Comparison of ENCODE assay signal across 8 mouse cellular contexts in genomic region chr16:33306633-33307070, GRCm38 (mm10). TPM values are rescaled to one million over a fixed set of nuclear protein-coding genes. Genes with fewer than 3 reads are reported as not detected.
DNase-seq lines count a peak whose midpoint lies in the region; ATAC-seq and TF ChIP-seq lines count a peak whose summit lies in the region.

No protein-coding gene starts in this region.

- peaks cover 7% of the 10 kb centered on the region; the same call in 1 of the 2 replicates for H3K36me3 ChIP-seq in embryonic facial prominence, embryonic 14.5 days (ENCODE audit: control insufficient read depth, insufficient read depth, low read length)
- peaks cover 7% of the 10 kb centered on the region for H3K36me3 ChIP-seq in heart, embryonic 16.5 days (ENCODE audit: control insufficient read depth, insufficient read depth)
- 0 out of 2 replicates have a peak, but pooled peaks cover 4% of the 10 kb centered on the region for H3K36me3 ChIP-seq in liver, postnatal 0 days (replicated peaks; ENCODE audit: insufficient read depth, low read length)
- H3K36me3 ChIP-seq in thymus, adult 2 months (ENCODE audit: control insufficient read depth, insufficient read depth, low read length), result 0 out of 2 replicates have a peak, but pooled peaks cover 5% of the 10 kb centered on the region

- TF ChIP-seq CTCF in liver, postnatal 0 days (IDR thresholded peaks at IDR 0.05; ENCODE audit: low read depth), result peak; percentile 91
- peak; percentile 71; the same call in 1 of the 2 replicates for TF ChIP-seq CTCF in thymus, adult 2 months (IDR thresholded peaks at IDR 0.05; ENCODE audit: borderline replicate concordance, control insufficient read depth, extremely low read depth, insufficient read depth, low read length, poor library complexity)

- H3K9ac ChIP-seq in embryonic facial prominence, embryonic 14.5 days (ENCODE audit: low read depth, low read length), result no peak overlapping the region
- 0 out of 2 replicates have a peak overlapping the region, but pooled peaks have one; percentile 4 for H3K9ac ChIP-seq in heart, embryonic 16.5 days (ENCODE audit: low read length)
- H3K9ac ChIP-seq in liver, postnatal 0 days (replicated peaks), result no peak overlapping the region

- peak; percentile 71 for TF ChIP-seq EP300 in liver, postnatal 0 days (IDR thresholded peaks at IDR 0.05; ENCODE audit: low read depth)

- 10% methylated on average over 4 of the region's 4 CpGs for WGBS in embryonic facial prominence, embryonic 14.5 days
- 8% methylated on average over 4 of the region's 4 CpGs for WGBS in heart, embryonic 16.5 days
- WGBS in liver, postnatal 0 days (ENCODE audit: insufficient replicate concordance), result 4% methylated on average over 4 of the region's 4 CpGs
- 17% methylated on average over 4 of the region's 4 CpGs for WGBS in thymus, adult 2 months

- peak overlapping the region; percentile 11 for H3K4me2 ChIP-seq in embryonic facial prominence, embryonic 14.5 days (ENCODE audit: low read depth, low read length)
- H3K4me2 ChIP-seq in heart, embryonic 16.5 days (ENCODE audit: low read depth, low read length), result peak overlapping the region; percentile 32; the same call in 1 of the 2 replicates
- 0 out of 2 replicates have a peak overlapping the region, but pooled peaks have one; percentile 11 for H3K4me2 ChIP-seq in liver, postnatal 0 days (ENCODE audit: low read depth, low read length)

- TF ChIP-seq POLR2A in thymus, adult 2 months (IDR thresholded peaks at IDR 0.05; ENCODE audit: control insufficient read depth, extremely low read depth, insufficient read depth, low read length, poor library complexity), result no peak

- peak; percentile 86 for DNase-seq in CD4-positive, CD25-positive, alpha-beta regulatory T cell, adult 2 months (ENCODE audit: low read depth, low spot score)
- DNase-seq in adrenal gland, postnatal 4 days (ENCODE audit: low spot score in 2 of 2), result peak; percentile 52 to 64
- DNase-seq in embryonic facial prominence, embryonic 14.5 days (ENCODE audit: low spot score), result peak; percentile 71
- peak; percentile 89 to 90 for DNase-seq in kidney, postnatal 4 days
- peak; percentile 87 for DNase-seq in liver, postnatal 0 days
- DNase-seq in ovary, adult 18-20 months (ENCODE audit: low spot score), result peak; percentile 16
- DNase-seq in thymus, adult 2 months, result peak; percentile 80

- H3K4me3 ChIP-seq in embryonic facial prominence, embryonic 14.5 days (ENCODE audit: low read depth, low read length), result no peak overlapping the region
- H3K4me3 ChIP-seq in heart, embryonic 16.5 days (ENCODE audit: low read length), result peak overlapping the region; percentile 20; the same call in 1 of the 2 replicates
- no peak overlapping the region for H3K4me3 ChIP-seq in liver, postnatal 0 days (ENCODE audit: low read depth, low read length)
- H3K4me3 ChIP-seq in thymus, adult 2 months (ENCODE audit: control insufficient read depth, insufficient read depth, low read length), result no peak overlapping the region

- H3K27me3 ChIP-seq in embryonic facial prominence, embryonic 14.5 days (replicated peaks; ENCODE audit: control insufficient read depth, insufficient read depth, low read length), result no peaks in the 10 kb centered on the region
- H3K27me3 ChIP-seq in heart, embryonic 16.5 days (ENCODE audit: control insufficient read depth, insufficient read depth, low read length), result no peaks in the 10 kb centered on the region
- no peaks in the 10 kb centered on the region for H3K27me3 ChIP-seq in liver, postnatal 0 days (ENCODE audit: insufficient read depth, low read length)
- no peaks in the 10 kb centered on the region for H3K27me3 ChIP-seq in thymus, adult 2 months (ENCODE audit: control insufficient read depth, insufficient read depth, low read length)

- H3K27ac ChIP-seq in embryonic facial prominence, embryonic 14.5 days (replicated peaks; ENCODE audit: low read depth, low read length), result no peak overlapping the region
- no peak overlapping the region for H3K27ac ChIP-seq in heart, embryonic 16.5 days (ENCODE audit: low read length)
- peak overlapping the region; percentile 49 for H3K27ac ChIP-seq in liver, postnatal 0 days (ENCODE audit: low read depth)
- H3K27ac ChIP-seq in thymus, adult 2 months (ENCODE audit: control insufficient read depth, insufficient read depth, low read length), result no peak overlapping the region

- H3K9me3 ChIP-seq in embryonic facial prominence, embryonic 14.5 days (ENCODE audit: control insufficient read depth, low read length), result no peaks in the 10 kb centered on the region
- H3K9me3 ChIP-seq in heart, embryonic 16.5 days (replicated peaks; ENCODE audit: control insufficient read depth, low read length), result no peaks in the 10 kb centered on the region
- no peaks in the 10 kb centered on the region for H3K9me3 ChIP-seq in liver, postnatal 0 days (ENCODE audit: low read length)

- H3K4me1 ChIP-seq in embryonic facial prominence, embryonic 14.5 days (ENCODE audit: control insufficient read depth, insufficient read depth, low read length), result no peaks in the 10 kb centered on the region
- H3K4me1 ChIP-seq in heart, embryonic 16.5 days (ENCODE audit: control insufficient read depth, insufficient read depth, low read length), result no peaks in the 10 kb centered on the region
- peaks cover 8% of the 10 kb centered on the region; the same call in 1 of the 2 replicates for H3K4me1 ChIP-seq in liver, postnatal 0 days (ENCODE audit: insufficient read depth)
- H3K4me1 ChIP-seq in thymus, adult 2 months (replicated peaks; ENCODE audit: control insufficient read depth, insufficient read depth, low read length), result no peaks in the 10 kb centered on the region

- no peak for ATAC-seq in embryonic facial prominence, embryonic 14.5 days (ENCODE audit: low read depth)
- ATAC-seq in heart, embryonic 16.5 days (replicated peaks; ENCODE audit: extremely low read depth, insufficient read depth, low FRiP score), result peak; percentile 56; the same call in 1 of the 2 replicates
- ATAC-seq in liver, postnatal 0 days, result peak; percentile 90

RNA-seq across cellular contexts. Expression of gene Snx4, which starts 55.4 kb away (rescaled TPM):
- total RNA-seq in adrenal gland, postnatal 4 days (2021), result 10 to 100 TPM; 74.8 to 74.9 TPM
- polyA plus RNA-seq in embryonic facial prominence, embryonic 14.5 days (2014; fragmentation: Nextera tagmentation; extraction: Ambion mirVana), result 94.6 and 108 TPM in 2 replicates
- polyA plus RNA-seq in heart, embryonic 16.5 days (2015; fragmentation: Nextera tagmentation; extraction: Ambion mirVana), result 75.4 and 88.7 TPM in 2 replicates
- 27.5 and 27.8 TPM in 2 replicates for polyA plus RNA-seq in liver, postnatal 0 days (2015; fragmentation: Nextera tagmentation; extraction: Ambion mirVana)
- 16.3 and 17.3 TPM in 2 replicates for polyA plus RNA-seq in thymus, adult 2 months (2012; rRNA removed)

Comparison
In these comparisons a context has a peak if more than half of its experiments do, and no peak if none do; other contexts are left out.
1. DNase-seq: peak in every context shown above with its lines; median percentile 90 in kidney, postnatal 4 days; 87 in liver, postnatal 0 days; 86 in CD4-positive, CD25-positive, alpha-beta regulatory T cell, adult 2 months; 80 in thymus, adult 2 months; 71 in embryonic facial prominence, embryonic 14.5 days; 58 in adrenal gland, postnatal 4 days; 16 in ovary, adult 18-20 months.